In the genomic region with DNA sequence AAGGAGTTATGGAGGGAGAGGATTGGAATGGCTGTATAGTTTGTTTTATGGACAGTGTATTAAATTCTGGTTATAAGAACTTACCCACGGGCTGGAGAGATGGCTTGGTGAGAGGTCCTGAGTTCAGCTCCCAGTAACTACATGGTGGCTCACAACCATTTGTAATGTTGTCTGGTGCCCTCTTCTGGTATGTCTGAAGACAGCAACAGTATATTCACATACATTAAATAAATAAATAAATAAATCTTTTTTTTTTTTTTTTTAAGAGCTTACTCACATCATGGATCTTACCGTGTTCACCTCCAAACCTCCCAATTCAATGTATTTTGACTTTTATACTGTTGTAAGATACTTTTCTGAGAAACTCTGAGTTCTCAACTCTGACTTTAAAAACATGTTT, we compare ENCODE assay signal across 15 mouse cellular contexts.
A peak's percentile ranks its signal among the peaks of the same experiment; 100 is the strongest.
DNase-seq lines count a peak whose midpoint lies in the region; ATAC-seq and TF ChIP-seq lines count a peak whose summit lies in the region.
"Had no signal": no experiment of that assay in that cellular context is flagged by ENCODE, and none has a peak within 500 bp of the region (broad histone marks: within the 10 kb centered on the region; RNA-seq: fewer than 3 reads in every experiment).

No protein-coding gene starts in this region.

- no peak for DNase-seq in forebrain, postnatal 0 days
- no peak for DNase-seq in lung, postnatal 0 days (ENCODE audit: low spot score)
- DNase-seq in lung, postnatal 4 days = no peak
- DNase-seq in NIH3T3 (ENCODE audit: low read depth) = peak; percentile 50
- DNase-seq in mesoderm, embryonic 11.5 days (ENCODE audit: low read depth, low spot score) = peak; percentile 13
- DNase-seq in adrenal gland, adult (ENCODE audit: inconsistent age in 2 of 2, low spot score in 1 of 2) = no peak
- no peak for DNase-seq in kidney, adult 8-10 months
- DNase-seq: cerebellum, adult 11 months; kidney, postnatal 4 days; right cerebral cortex, postnatal 4 days had no signal

- H3K9me3 ChIP-seq in forebrain, postnatal 0 days (ENCODE audit: low read length) = no peaks in the 10 kb centered on the region
- H3K9me3 ChIP-seq in forebrain, embryonic 13.5 days (replicated peaks) = no peaks in the 10 kb centered on the region
- H3K9me3 ChIP-seq in lung, postnatal 0 days (ENCODE audit: low read length) = no peaks in the 10 kb centered on the region
- H3K9me3 ChIP-seq: embryonic facial prominence, embryonic 15.5 days; heart, embryonic 13.5 days had no signal

- H3K9ac ChIP-seq in forebrain, postnatal 0 days = no peak overlapping the region
- H3K9ac ChIP-seq in forebrain, embryonic 13.5 days = no peak overlapping the region
- H3K9ac ChIP-seq in lung, postnatal 0 days (replicated peaks; ENCODE audit: low read depth) = no peak overlapping the region
- H3K9ac ChIP-seq: embryonic facial prominence, embryonic 15.5 days; heart, embryonic 13.5 days; liver, embryonic 14.5 days had no signal

- no peak overlapping the region for H3K4me2 ChIP-seq in forebrain, postnatal 0 days (ENCODE audit: low read depth)
- H3K4me2 ChIP-seq in forebrain, embryonic 13.5 days = no peak overlapping the region
- no peak overlapping the region for H3K4me2 ChIP-seq in lung, postnatal 0 days (replicated peaks; ENCODE audit: low read depth, low read length)
- H3K4me2 ChIP-seq: embryonic facial prominence, embryonic 15.5 days; heart, embryonic 13.5 days; midbrain, embryonic 11.5 days had no signal

- no peak overlapping the region for H3K27ac ChIP-seq in forebrain, postnatal 0 days (ENCODE audit: low read depth, low read length)
- no peak overlapping the region for H3K27ac ChIP-seq in forebrain, embryonic 13.5 days
- no peak overlapping the region for H3K27ac ChIP-seq in lung, postnatal 0 days (ENCODE audit: low read length)
- H3K27ac ChIP-seq: embryonic facial prominence, embryonic 15.5 days; heart, embryonic 13.5 days; liver, embryonic 14.5 days had no signal

- TF ChIP-seq CTCF in forebrain, postnatal 0 days (IDR thresholded peaks at IDR 0.05; ENCODE audit: low read depth) = peak; percentile 26
- TF ChIP-seq CTCF in lung, postnatal 0 days (IDR thresholded peaks at IDR 0.05) = peak; percentile 48

- WGBS in forebrain, postnatal 0 days = 94% methylated on average over 2 of the region's 2 CpGs
- WGBS in forebrain, embryonic 13.5 days = 90% methylated on average over 2 of the region's 2 CpGs
- 86% methylated on average over 2 of the region's 2 CpGs for WGBS in lung, postnatal 0 days

- H3K36me3 ChIP-seq in forebrain, postnatal 0 days (ENCODE audit: insufficient read depth) = no peaks in the 10 kb centered on the region
- H3K36me3 ChIP-seq in forebrain, embryonic 13.5 days (ENCODE audit: poor library complexity, severe bottlenecking) = no peaks in the 10 kb centered on the region
- no peaks in the 10 kb centered on the region for H3K36me3 ChIP-seq in lung, postnatal 0 days (ENCODE audit: insufficient read depth, low read length)
- H3K36me3 ChIP-seq: embryonic facial prominence, embryonic 15.5 days; heart, embryonic 13.5 days had no signal

- TF ChIP-seq EP300 in lung, postnatal 0 days (IDR thresholded peaks at IDR 0.05) = no peak

- ATAC-seq in forebrain, postnatal 0 days = no peak
- ATAC-seq in forebrain, embryonic 13.5 days = no peak
- ATAC-seq in lung, postnatal 0 days = no peak

- H3K4me3 ChIP-seq in forebrain, postnatal 0 days (ENCODE audit: low read depth, low read length) = no peak overlapping the region
- H3K4me3 ChIP-seq in forebrain, embryonic 13.5 days = no peak overlapping the region
- no peak overlapping the region for H3K4me3 ChIP-seq in lung, postnatal 0 days (ENCODE audit: low read depth, low read length)
- H3K4me3 ChIP-seq: embryonic facial prominence, embryonic 15.5 days; heart, embryonic 13.5 days had no signal

- H3K4me1 ChIP-seq in forebrain, postnatal 0 days (ENCODE audit: insufficient read depth) = no peaks in the 10 kb centered on the region
- no peaks in the 10 kb centered on the region for H3K4me1 ChIP-seq in forebrain, embryonic 13.5 days
- no peaks in the 10 kb centered on the region for H3K4me1 ChIP-seq in lung, postnatal 0 days (ENCODE audit: insufficient read depth, low read depth, low read length)
- H3K4me1 ChIP-seq: embryonic facial prominence, embryonic 15.5 days; heart, embryonic 13.5 days had no signal

- H3K27me3 ChIP-seq in forebrain, postnatal 0 days (ENCODE audit: insufficient read depth, low read length) = no peaks in the 10 kb centered on the region
- no peaks in the 10 kb centered on the region for H3K27me3 ChIP-seq in forebrain, embryonic 13.5 days
- no peaks in the 10 kb centered on the region for H3K27me3 ChIP-seq in lung, postnatal 0 days (replicated peaks; ENCODE audit: insufficient read depth, low read length)
- H3K27me3 ChIP-seq: embryonic facial prominence, embryonic 15.5 days; heart, embryonic 13.5 days had no signal

Comparison
In these comparisons a context has a peak if more than half of its experiments do, and no peak if none do; other contexts are left out.
1. DNase-seq: peak in NIH3T3 (single experiment) and mesoderm, embryonic 11.5 days (single experiment); none in forebrain, postnatal 0 days (single experiment), lung, postnatal 0 days (single experiment), lung, postnatal 4 days (0 of 2), adrenal gland, adult (0 of 2) and kidney, adult 8-10 months (0 of 2).